Mouse (Mus musculus) layer of hippocampus, adult 11-12 months (tissue): Measurements from ENCODE around the gene Chek2.
A peak's percentile ranks its signal among the peaks of the same experiment; 100 is the strongest.
"Not testable (repeated sequence)": the region's sequence is repeated elsewhere in the genome, so short reads cannot be mapped to it uniquely, and the experiment has no call there.

Experiments
- DNase-seq: peaks from one replicate; pipeline ENCODE4 v3.0.0; 2022; ENCODE audit warnings: low spot score

The Chek2 gene

DNA sequence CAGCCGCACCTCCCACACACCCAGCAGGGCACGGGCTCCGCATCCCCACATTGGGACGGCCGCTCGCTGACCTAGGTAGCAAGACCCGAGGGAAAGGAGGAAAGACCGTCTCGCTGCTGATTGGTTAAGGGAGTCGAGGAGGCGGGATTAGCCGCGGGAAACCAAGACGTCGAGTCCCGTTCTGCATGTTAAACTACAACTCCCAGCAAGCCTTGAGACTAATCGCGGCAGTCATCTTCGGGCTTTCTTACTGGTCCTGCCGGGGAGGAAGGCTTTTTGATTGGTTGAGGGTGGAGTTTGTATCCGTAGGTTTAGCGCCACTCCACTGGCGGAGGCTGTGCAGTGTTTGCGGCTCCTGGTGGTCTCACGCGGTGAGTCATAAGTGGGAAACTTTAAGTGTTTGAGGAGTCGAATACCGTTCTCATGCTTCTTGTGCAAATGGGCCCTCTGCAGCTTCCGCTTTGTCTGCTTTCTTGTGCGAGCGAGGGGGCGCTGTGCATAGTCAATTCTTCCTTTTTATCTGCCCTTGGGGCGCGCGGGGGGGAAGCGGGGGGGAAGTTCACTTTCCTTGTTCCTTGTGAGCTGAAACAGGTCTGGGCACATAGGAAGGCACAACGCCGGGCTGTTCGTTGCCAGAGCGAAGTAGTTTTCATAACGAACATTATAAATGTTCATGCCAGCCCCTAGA is at the start of gene Chek2, which contains the start of gene Hscb:
Gene Chek2, plus strand, starts transcription at position 302 of the 688 bp plus-strand sequence.
Gene Hscb, minus strand, starts transcription at position 100 of the 688 bp plus-strand sequence.
- peak; percentile 99 for DNase-seq

DNA sequence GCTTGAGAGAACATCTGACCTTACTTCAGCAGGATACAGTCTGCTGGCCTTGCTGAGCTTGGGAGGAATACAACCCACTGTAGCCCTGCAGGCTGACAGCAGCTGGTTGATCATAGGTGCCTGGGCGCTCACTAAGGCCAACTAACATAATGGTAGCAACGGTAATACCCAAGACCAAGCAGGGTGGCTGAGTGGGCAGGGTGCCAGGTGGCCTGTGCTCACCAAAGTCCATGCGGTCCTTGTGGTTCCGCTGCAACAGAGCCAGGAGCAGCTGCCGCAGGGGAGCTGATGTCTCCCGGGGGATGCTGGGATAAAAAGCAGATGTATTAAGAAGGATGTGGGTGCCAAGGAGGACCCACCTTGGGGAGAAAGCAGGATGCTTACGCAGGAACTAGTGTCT is 45.4 kb upstream of the Chek2 start:
- DNase-seq, result no peak

DNA sequence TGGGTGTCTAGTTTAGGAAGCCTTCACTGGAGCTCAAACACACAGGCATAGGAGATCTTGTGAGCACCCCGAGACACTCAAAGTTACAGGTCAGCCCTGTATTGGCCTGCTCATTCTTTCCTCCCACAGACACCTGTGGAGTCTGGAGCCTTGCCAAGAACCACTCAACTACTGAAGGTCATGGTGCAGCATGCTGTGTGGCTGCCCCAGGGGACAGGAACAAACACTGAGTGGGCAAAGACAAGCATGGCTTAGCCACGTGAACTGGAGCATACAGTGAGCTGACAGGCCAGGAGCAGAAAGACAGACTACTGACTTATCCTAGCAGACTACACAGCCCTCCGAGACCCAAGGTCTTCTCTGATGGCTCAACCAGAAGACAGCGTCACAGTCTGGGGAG is 42.1 kb upstream of the Chek2 start:
- no peak for DNase-seq

DNA sequence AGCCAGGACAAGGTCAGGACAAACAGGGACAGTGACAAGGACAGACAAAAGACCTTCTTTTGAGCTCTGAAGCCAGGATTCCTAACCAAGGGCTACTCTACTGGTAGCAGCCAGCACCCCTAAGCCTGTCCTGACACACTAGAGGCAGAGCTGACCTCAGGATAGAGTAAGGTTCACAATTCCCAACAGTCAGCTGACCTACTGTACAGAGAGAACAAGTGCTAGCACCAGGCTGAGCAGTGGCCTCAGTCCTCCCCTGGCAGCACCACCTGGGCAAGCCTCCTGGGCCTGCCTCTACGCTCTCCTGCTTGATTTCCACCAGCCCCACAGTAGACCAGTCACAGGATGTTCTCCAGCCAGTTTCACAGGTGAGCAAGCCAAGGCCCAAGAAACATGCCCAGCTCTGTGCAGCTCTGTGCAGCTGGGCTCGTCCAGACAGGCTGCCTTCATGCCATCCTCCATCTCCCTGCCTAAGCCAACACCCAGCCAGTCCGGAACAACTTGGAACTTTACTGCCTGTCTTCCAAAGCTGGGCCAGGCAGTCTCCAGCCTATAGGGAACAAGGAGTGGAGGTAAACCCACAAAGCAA is 38.6 kb upstream of the Chek2 start:
- no peak for DNase-seq

DNA sequence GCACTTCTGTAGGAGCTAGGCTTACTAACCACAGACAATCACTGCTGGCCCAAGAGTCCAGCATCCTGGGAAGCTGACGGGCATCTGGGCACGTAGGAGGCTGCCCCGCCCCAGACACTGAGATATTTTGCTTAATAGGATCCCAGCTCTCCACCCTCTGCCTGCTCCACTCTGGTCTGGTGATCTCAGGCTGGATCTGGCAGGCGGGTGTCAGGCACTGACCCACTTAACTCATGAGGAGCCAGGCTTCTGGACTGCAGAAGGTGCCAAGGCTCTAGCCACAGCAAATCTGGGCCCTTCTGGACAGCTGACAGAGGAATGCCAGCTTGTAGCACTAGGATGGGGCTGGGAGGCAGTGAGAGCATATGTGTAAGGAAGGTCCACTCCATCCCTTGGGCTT is 37.6 kb upstream of the Chek2 start:
- DNase-seq, result no peak

DNA sequence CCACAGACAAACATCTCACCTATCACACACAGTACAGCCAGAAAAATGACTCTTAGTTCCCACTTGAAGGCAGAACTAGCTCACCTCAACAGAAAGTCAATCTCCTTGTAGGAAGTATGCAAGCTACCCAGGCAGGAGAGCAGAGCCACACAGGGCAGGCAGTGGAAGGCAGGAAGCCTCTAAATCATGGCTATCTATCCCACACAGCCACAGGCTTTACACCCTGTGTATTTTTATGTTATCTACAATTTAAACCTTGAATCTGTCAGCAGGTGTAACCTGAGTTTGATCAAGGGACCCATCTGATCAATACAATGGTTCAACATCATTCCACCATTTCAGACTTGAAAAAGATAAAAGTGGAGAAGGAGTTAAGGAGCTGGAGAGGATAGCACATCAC is 37.0 kb upstream of the Chek2 start:
- no peak for DNase-seq

DNA sequence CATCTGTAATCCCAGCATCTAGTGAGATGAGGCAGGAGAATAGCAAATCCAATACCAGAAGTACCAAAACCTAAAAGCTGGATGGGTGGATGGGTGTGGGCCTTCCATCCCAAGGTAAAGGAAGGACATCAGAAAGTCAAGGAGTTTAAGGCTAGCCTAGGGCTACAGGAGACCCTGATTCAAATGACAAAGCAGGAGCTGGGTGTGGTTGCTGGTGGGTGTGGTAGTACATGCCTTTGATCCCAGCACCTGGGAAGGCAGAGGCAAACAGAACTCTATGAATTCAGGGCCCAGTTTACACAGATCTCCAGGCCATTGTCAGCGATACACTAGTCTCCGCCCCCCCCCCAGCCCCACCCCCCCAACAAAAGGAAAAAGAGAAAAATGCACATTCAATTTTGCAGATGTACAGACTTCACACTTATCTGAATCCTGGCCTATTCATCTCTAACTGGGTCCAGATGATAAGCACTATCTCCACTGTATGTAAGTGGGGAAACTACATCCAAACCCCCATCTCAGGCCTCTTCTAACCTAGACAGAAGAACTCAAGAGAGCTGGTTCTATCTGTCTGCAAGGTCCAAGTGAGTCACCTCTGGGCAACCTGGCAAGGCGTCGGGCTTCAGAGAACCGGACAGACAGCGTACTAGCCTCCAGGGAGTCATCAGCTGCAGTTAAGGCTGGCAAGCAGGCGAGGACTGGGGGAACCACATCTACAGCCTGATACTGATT is 35.6 kb upstream of the Chek2 start:
- no peak for DNase-seq

DNA sequence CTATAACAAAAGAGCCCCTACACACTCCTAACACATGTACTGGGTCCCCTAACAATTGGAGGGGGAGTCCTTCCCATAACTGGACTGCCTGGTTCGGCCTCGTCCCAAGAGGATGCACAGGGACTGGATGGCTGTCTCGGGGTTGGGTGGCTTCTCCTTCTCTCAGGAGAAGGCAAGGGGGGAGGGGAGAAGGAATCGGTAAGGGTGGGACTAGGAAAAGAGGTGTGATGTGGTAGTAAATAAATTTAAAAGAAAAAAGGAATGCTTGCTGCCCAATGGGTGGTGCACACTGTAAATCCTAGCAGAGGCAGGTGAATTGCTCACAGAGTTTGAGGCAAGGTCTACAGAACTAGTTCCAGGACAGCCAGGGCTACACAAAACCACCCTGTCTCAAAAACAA is 33.6 kb upstream of the Chek2 start:
- DNase-seq, result no peak

DNA sequence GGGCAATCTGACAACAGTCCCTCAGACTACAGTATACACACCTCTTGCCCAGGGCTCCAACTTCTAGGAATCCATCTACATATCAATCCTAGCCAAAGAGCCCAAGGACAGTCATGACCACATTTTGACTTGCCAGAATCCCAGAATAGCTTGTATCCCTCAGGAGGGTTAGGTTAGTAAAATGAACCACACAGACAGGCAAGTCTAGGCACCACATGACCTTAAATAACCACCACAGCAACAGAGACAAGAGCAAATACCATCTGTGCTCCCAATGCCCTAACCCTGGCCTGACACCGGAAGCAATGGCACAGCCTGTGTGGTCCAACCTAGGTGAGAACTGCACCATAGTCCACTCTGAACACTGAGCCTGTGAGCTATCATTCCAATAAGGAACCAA is 33.1 kb upstream of the Chek2 start:
- DNase-seq, result no peak

DNA sequence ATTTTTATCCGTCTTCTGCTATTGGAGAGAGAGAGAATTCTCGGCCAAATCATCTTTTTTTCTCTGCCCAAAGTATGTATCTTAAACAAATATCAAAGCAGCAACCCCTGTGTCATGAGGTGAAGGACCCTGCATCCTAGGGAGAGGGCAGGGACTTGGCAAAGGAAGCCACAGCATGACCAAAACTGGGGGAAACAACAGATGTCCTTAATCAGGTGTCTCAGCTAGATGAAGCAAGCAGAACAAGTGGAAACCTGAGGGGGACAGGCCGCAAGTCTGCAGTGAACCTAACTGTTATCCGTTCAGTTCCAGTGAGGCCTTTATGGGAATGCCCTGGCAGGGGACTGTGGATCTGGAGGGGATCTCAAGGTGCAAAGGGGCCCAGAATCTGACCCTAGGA is 32.3 kb upstream of the Chek2 start:
- no peak for DNase-seq

DNA sequence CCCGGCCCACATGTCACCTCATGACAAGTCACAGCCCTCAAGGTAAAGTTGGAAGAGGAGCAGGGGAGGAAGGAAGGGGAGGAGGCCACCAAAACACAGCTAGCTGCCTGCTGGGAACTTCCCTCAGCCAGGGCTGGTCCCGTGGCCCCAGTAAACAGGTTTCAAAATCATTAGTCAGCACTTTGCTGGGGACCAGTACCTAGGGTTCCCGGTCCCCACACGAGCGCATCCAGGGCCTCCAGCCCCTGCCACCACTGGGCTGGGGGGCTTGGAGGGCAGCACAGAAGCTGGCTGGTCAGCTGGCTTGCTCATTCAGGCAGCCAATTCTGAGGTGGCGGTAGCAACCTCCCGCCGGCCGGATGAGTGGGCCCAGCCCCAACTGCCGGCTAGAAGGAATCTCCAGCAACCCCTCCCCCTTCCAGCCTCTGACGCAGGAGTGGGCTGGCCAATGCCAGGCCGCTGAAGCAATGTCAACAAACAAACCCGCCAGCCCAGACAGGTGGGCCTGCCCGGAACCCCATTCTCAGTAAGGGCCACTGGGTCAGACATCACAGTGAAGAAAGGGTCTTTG is 31.6 kb upstream of the Chek2 start:
- DNase-seq, result peak; percentile 83

DNA sequence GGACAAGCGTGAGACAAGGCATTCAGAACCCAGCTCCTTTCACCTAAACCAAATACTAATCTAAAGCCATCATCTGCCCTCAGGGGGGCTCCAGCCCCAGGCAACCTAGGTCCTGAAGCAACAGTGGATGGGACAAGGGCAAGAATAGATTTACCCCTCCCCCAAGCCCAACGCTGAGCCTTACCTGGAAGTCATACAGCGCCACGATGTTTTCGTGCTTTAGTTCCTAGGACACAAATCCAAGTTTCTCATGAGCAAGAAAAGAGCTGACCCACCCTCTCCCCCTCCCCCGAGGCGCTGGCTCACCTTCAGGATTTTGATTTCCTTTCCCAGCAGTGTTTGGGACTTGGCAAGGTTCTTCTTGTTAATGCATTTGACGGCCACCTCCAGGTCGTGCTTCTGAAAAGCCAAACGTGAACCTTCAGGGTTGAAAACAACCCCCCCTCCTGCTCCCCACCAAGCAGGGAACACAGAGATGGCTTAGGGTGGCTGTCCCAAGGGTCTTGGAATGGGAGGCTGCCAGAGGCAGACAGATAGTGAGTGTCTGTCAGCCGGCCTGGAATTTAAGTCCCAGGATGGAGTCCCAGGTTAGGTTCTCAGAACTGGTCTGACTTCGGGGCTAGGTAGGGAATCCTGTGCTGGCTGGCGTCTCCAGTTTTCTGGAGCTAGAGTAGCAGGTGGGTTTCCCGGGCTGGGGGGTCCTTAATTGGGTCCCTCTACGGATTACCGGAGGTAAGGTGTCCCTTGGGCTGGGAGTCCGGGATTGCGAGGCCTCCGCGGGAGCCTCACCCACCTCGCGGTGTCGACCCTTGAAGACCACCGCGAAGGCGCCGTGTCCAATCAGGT is 30.7 kb upstream of the Chek2 start:
- no peak for DNase-seq

DNA sequence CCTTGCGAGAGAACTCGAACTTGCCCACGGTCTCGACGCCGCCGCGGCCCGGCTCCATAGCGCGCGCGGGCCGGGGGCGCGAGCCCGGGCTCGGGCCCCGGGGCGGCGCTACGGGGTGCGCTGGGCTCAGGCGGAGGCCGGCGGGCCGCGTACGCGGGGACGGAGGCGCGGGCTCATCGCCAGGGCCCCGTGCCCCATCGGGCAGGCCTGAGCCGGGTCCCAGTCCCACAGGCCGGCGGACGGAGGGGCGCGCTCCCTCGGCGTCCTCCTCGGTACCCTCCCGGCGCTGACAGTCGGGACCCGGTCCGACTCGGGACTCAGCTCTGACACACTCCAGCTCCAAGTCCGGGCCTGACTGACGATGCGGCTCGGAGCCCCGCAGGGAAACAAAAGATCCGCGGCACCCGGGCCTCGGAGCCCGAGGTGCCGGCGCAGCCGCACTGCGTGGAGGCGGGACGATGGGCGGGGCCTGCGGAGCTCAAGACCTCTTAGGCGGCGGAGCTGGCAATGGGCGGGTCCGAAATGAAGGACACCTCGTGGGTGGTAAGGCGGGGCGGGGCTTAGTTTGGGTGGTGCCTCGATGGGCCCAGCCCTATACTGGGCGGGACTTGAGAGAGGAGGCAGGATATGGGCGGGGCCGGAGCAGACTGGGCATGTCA is 30.0 kb upstream of the Chek2 start, which contains the start of gene Ulk1:
Gene Ulk1, minus strand, starts transcription at position 431 of the 659 bp plus-strand sequence.
- peak; percentile 100 for DNase-seq

DNA sequence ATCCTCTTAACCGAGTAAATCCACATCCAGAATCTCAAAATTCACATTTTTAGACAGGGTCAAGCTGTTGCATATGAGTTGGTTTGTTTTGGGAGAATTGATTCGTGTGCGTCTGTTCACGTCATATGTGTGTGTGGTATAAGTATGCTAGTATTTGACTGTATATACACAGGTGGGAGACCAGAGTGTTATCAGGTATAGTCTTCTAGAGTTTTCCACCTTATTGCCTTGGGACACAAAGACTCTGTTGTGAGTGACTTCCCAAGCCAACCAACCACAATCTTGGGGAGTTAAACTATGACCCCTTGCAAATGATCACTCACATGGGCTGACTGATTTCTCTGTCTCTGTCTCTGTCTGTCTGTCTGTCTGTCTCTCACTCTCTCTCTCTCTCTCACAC is 15.4 kb upstream of the Chek2 start:
- no peak for DNase-seq

DNA sequence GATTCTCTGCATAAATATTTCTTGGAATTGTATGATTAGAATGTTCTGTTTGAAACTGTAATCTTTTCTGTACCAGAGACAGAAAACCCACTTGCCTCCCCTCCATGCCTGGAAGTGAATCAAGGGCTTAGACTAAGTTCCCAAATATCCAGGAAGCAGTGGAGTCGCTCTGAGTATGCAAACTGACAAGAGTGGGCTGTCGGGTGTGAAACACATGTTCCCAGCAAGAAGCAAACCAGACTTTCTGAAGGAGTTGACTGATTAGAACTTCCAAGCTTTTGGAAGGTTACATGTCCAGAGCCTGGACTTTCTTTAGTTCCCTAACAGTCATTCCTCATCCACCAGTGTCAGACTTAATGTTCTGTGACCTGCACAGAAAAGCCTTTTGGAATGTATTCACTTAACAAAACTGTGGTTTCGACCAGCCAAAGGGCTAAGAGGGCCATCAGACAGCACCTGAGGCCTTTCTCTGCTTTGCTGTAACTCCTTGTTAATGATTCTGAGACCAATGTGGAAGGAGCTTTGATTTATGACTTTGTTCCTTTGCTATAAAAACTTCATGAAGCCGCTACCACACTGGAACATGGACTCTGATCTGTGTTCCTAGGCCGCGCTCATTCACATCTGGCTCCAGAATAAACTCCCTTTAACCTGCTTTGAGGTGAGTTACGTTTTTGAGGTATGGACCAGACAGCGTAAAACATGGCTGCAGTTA is 12.8 kb upstream of the Chek2 start:
- no peak for DNase-seq

DNA sequence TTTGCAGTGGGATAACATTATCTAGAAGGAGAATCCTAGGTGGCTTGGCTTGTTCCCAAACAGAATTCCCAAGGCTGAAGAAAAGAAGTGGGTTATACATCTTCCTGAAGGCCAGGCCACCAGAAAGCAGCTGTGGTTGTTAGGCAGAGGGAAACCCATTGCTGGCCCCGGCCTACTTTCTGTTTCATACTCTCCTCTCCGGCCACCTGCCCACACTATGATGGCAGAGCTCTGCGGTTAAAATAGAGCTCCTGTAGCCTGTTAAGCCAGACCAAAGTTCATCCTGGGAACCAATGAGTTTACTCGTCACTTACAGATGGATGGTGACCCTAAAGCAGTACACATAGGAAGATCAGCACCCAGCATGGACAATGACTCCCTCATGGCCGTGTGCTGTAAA is 12.2 kb upstream of the Chek2 start:
- no peak for DNase-seq

DNA sequence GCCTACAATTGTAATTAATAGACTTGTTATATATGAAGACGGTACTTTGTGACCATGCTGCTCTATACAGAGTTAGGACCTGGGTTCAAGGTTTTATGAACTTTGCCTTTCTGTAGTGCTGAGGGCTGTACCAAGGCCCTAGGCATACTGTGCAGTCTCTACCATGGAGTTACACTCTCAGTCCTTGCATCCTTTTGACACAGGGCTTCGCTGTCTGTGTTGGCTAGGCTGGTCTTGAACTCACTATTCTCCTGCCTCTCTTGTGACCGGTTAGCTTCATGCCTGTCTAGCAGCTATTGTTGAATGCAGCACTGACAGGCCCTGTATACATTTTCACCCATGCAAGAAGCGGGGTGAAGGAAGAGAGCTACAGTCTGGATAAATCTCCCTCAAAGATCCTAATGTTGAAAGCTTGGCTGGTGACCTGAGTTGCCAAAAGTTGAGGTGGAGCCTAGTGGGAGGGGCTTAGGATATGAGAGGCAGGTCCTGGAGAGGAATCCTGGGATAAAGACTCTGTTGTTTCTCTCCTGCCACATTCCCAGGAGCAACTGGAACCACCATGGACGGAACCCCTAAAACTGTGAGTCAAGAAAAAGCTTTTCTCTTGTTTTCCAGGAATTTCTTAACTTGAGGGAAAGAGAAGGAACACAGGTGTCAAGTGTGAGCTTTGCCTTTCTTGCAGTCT is 8.6 kb upstream of the Chek2 start:
- DNase-seq, result no peak

DNA sequence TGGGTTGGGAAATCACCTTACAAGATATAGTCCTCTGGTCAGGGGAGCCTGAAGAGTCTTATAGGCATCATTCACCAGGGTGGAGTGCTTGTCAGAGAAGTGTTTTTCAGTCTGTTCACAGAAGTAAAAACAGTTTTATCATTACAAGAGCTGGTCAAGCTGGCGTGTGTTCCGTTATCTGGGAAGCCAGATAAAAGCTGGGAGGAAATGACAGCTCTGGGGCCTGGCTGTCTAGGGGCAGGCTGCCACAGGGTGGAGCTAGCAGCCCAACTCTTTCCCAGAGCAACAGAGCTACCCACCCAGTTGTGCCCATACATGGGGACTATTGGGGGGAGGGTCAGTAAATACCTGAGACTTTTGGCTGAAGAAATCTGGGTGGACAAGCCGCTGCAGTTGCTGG is 3.8 kb upstream of the Chek2 start:
- peak; percentile 41 for DNase-seq

DNA sequence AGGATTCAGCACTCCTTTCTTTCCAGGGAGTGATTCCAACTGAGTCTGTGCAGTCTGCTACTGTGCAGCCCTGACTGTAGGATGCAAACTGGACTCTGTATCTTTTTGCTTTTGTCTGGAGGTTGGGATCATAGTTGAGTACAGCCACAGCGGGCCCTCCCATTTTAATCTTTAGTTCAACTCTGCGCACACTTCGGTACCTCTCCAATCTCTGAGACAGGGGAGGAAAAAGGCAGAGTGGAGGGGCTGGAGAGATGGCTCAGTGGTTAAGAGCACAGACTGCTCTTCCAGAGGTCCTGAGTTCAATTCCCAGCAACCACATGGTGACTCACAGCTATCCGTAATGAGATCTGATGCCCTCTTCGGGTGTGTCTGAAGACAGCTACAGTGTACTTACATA is 1.8 kb upstream of the Chek2 start:
- DNase-seq, result not testable (repeated sequence)

DNA sequence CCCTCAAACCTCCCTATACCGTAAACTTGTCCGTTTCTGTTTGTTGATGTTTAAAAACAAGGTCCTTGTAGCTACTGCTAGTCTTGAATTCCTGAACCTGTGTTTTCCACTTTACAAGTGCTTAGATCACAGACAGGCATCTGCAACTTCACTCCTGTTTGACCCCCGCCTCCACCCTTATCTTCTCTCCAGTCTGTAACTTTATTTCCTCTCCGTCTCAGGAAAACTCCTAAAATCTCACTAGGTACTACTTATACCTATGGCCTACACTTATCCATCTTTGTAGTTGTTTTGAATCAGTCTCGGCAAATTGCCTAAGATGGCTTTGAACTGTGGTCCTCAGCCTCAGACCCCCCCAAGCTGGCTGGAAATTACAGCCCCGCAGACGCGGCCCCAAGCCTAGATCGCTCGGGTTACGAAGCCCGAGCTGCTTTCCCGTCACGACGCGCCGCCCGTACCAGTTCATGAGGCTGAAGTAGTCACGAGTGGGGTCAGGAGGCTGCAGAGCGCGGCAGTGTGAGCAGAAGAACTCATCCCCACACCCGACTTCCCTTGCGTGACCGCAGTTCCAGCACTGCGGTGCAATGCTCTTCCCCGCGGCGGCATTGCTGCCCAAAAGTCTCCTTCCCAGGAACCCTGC is 621 bp upstream of the Chek2 start:
- DNase-seq, result no peak
